Mouse (Mus musculus) embryonic facial prominence, embryonic 11.5 days (tissue): ENCODE measurements at regions not wholly inside any gene's neighbourhood (a gene's known extent, or its start where the extent isn't known, plus 50 kb on each side); places are given as distances from the start of the nearest gene placed in this dataset.

Experiments
- ATAC-seq: fragments of 200-750 bp; cut with Nextera tagmentation; replicated peaks from 2 replicates; pipeline ENCODE4 v1.8.0; 2017; ENCODE audit warnings: low read depth; ENCODE audit not compliant: insufficient number of reproducible peaks, low FRiP score, low TSS enrichment
- DNase-seq: peaks from one replicate; pipeline ENCODE4 v3.0.0-alpha.2; 2015; ENCODE audit warnings: low spot score
- H3K27ac ChIP-seq: fragments of 300-500 bp; sonication (generic); replicated peaks from 2 replicates; pipeline ENCODE4 v1.5.1; 2014; ENCODE audit warnings: mild to moderate bottlenecking, low read depth, low read length, control low read depth
- H3K27me3 ChIP-seq: fragments of 300-500 bp; sonication (generic); 2 replicates; pipeline ENCODE4 v1.6.1; 2014; ENCODE audit warnings: mild to moderate bottlenecking, low read length, moderate library complexity, mixed read lengths; ENCODE audit not compliant: control insufficient read depth, insufficient read depth
- H3K36me3 ChIP-seq: fragments of 300-500 bp; sonication (generic); replicated peaks from 2 replicates; pipeline ENCODE4 v1.6.1; 2014; ENCODE audit warnings: low read depth, mild to moderate bottlenecking, low read length, moderate library complexity, mixed read lengths; ENCODE audit not compliant: control insufficient read depth, insufficient read depth
- H3K4me1 ChIP-seq: fragments of 300-500 bp; sonication (generic); 2 replicates; pipeline ENCODE4 v1.6.1; 2014; ENCODE audit warnings: low read length, mixed read lengths; ENCODE audit not compliant: control insufficient read depth, insufficient read depth
- H3K4me2 ChIP-seq: fragments of 300-500 bp; sonication (generic); 2 replicates; pipeline ENCODE4 v1.6.1; 2014; ENCODE audit warnings: low read depth, mild to moderate bottlenecking, control low read depth, low read length, moderate library complexity
- H3K4me3 ChIP-seq: fragments of 300-500 bp; sonication (generic); 2 replicates; pipeline ENCODE4 v1.5.1; 2014; ENCODE audit warnings: low read depth, low read length, control low read depth
- H3K9ac ChIP-seq: fragments of 300-500 bp; sonication (generic); replicated peaks from 2 replicates; pipeline ENCODE4 v1.6.1; 2014; ENCODE audit warnings: mild to moderate bottlenecking, control low read depth, low read length
- H3K9me3 ChIP-seq: fragments of 300-500 bp; sonication (generic); replicated peaks from 2 replicates; pipeline ENCODE4 v1.6.1; 2016; ENCODE audit warnings: mild to moderate bottlenecking, low read length, inconsistent platforms, mixed read lengths; ENCODE audit not compliant: control insufficient read depth
- WGBS: fragments of 180-500 bp; shearing (Covaris S2); extraction: QIAGEN DNeasy Blood & Tissue Kit; methylation state at CpG from one replicate; pipeline ENCODE4 v1.1.7; 2014; 5-methylcytosine and 5-hydroxymethylcytosine counted together

DNA sequence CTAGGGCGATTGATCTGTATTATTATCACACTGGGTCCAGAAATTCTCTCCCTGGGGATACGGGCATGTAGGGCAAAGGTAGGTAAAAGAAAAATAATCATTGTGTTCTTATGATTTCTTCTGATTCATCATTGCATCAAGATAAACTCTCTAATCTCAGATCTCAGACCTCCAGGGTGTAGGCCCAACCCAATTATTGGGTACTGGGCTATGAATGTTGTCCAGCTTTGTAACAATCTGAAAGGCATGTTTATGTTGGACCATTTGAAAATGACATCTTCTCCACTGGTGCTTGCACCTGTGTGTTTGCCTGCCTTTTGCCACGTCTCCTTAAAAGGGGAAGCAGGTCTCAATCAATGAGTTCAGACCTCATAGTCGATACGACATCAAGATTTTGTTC, 95.4 kb upstream of the Egr2 start:
- DNase-seq (no peak), ATAC-seq (no peak)
- no peaks in the 10 kb centered on the region for H3K27me3 ChIP-seq
- no peak overlapping the region for H3K4me2 ChIP-seq
- 88% methylated on average over 5 of the region's 5 CpGs for WGBS
- H3K9me3 ChIP-seq: no peaks in the 10 kb centered on the region
- H3K27ac ChIP-seq: no peak overlapping the region
- H3K4me1 ChIP-seq: no peaks in the 10 kb centered on the region
- no peaks in the 10 kb centered on the region for H3K36me3 ChIP-seq
- no peak overlapping the region for H3K9ac ChIP-seq
- H3K4me3 ChIP-seq: no peak overlapping the region

DNA sequence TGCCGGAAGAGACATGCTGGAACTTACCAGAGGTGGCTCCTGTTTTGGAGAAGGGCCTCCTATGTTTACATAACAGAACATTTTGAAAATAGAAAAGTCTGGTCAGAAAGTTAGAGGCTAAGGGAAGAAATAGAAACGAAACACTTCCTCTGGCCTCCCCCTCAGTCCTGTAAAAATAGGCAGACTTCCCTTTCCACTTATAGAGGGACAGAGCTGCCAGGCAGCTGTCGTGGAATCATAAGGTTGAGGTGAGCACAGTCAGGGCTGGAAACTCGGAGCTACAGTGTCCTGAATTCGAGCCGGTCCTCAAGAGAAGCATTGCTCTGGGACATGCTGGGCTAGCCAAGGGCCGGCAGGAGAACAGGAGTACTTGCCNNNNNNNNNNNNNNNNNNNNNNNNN, 94.0 kb upstream of the Egr2 start:
- Histone ChIP-seq H3K4me1 (no peaks in the 10 kb centered on the region), H3K4me2 (no peak overlapping the region), H3K9ac (no peak overlapping the region), H3K4me3 (no peak overlapping the region), H3K27ac (no peak overlapping the region), H3K27me3 (no peaks in the 10 kb centered on the region), H3K36me3 (no peaks in the 10 kb centered on the region), H3K9me3 (no peaks in the 10 kb centered on the region)
- WGBS: 56% methylated on average over 7 of the region's 7 CpGs
- no peak for DNase-seq
- no peak for ATAC-seq

DNA sequence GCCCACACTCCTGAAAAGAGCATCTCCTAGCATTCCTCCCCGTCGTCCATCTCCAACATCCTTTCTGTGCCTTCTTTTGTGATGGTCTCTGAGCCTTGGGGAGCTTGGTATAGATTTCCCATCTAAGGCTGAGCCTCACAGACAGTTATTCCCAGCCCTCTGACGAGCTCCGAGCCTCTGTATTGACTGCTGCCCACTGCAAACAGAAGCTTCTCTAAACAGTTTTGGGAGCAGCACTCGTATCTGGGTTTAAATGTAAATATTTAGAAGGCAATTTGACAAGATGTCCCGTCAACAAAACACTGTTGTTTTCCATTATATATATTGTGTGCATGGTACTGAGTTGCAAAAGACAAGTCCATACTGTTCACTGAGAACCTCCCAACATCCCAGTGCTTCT, 86.4 kb upstream of the Egr2 start:
- no peak overlapping the region for H3K9ac ChIP-seq
- no peaks in the 10 kb centered on the region for H3K9me3 ChIP-seq

DNA sequence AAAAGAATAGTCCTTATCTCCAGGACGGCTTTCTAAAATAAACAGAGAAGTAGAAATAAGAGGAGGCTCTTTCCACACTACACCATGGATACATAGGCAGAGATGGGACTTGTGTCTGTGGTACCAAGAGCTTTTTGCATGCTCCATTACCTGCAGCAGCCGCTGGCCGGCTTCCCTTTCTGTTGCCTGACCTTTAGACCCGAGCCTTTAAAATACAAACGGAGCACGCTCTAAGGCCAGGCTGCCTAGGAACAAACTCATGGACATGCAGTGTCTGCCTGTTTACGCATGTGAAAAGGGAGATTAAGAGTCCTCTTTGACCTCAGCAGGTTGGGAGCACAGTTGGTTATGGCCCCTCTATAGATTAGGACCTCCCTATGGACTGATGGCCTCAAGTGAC, 81.1 kb upstream of the Egr2 start:
- WGBS: 51% methylated on average over 7 of the region's 7 CpGs
- Histone ChIP-seq H3K36me3 (no peaks in the 10 kb centered on the region), H3K9ac (no peak overlapping the region), H3K27me3 (no peaks in the 10 kb centered on the region), H3K4me2 (no peak overlapping the region), H3K9me3 (no peaks in the 10 kb centered on the region), H3K4me1 (no peaks in the 10 kb centered on the region), H3K27ac (no peak overlapping the region), H3K4me3 (no peak overlapping the region)
- ATAC-seq (no peak), DNase-seq (no peak)

More for the DNA sequence above, 86.4 kb upstream of the Egr2 start:
- no peak overlapping the region for H3K4me3 ChIP-seq
- ATAC-seq: no peak
- no peak overlapping the region for H3K4me2 ChIP-seq
- no peaks in the 10 kb centered on the region for H3K36me3 ChIP-seq
- DNase-seq: no peak
- 84% methylated on average over 6 of the region's 6 CpGs for WGBS
- no peaks in the 10 kb centered on the region for H3K27me3 ChIP-seq
- H3K27ac ChIP-seq: no peak overlapping the region
- H3K4me1 ChIP-seq: no peaks in the 10 kb centered on the region

DNA sequence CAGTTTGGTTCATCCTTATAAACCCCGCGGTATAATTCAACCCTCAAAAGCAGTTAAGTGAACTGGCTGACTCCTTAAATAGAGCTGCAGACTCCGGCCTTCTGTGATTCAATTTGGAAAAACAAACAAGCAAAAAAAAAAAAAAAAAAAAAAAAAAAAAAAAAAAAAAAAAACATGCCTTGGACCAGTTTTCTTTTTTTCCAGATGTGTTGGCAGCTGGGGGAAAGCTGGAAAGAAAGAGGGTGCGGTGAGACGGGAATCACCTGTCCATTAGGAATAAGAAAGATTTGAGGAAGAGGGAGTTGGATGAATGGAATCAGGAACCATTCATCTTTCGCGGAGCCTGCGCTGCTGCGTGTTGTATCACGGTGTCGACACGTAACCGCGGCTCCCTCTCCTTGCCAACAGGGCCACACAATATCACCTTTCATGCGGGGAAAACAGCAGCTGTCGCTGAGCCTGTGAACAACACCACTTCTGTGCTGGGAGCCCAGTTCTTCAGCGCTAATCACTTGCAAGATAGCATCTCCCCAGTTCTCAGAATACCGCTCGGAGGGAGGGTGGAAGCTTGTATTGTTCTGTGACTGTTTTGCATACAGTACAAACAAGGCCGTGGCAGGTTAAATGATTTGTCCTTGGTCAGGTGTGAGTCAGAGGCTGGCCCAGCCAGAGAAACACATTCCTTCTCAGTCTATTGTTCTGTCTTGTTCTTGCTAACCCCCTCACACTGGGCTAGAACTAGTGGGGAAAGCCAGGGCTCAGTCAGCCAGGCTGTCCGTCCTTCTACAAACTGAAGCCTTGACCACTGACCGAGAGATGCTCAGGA, 76.6 kb upstream of the Egr2 start:
- no peak overlapping the region for H3K9ac ChIP-seq
- no peaks in the 10 kb centered on the region for H3K4me1 ChIP-seq
- no peak overlapping the region for H3K27ac ChIP-seq
- 27% methylated on average over 22 of the region's 22 CpGs for WGBS
- H3K36me3 ChIP-seq: no peaks in the 10 kb centered on the region
- DNase-seq: peak; percentile 18
- no peak overlapping the region for H3K4me2 ChIP-seq
- no peaks in the 10 kb centered on the region for H3K9me3 ChIP-seq
- ATAC-seq: no peak
- H3K4me3 ChIP-seq: no peak overlapping the region
- no peaks in the 10 kb centered on the region for H3K27me3 ChIP-seq

DNA sequence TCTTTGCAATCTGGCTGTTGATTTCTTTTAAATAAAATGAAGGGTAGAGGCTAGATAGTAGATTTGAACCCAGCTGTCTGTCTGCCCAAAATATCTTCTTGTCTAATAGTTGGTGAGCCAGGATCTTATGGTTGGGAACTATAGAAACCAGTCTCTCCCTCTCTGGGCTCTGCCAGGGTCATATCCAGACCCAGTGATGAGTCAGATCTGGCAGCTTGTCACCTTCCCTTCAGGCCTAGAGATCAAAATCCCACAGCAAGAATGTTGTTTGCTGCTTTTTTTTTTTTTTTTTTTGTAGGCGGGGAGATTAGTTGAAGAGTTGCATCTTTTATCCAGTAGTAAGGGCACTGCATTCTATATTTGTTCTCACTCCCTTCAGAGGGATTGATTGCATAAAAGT, 74.0 kb upstream of the Egr2 start:
- DNase-seq: no peak
- Histone ChIP-seq H3K36me3 (no peaks in the 10 kb centered on the region), H3K27ac (no peak overlapping the region), H3K4me1 (no peaks in the 10 kb centered on the region), H3K27me3 (no peaks in the 10 kb centered on the region), H3K4me3 (no peak overlapping the region), H3K4me2 (no peak overlapping the region), H3K9ac (no peak overlapping the region), H3K9me3 (no peaks in the 10 kb centered on the region)
- WGBS: 83% methylated on average over 1 of the region's 1 CpGs
- ATAC-seq: no peak

DNA sequence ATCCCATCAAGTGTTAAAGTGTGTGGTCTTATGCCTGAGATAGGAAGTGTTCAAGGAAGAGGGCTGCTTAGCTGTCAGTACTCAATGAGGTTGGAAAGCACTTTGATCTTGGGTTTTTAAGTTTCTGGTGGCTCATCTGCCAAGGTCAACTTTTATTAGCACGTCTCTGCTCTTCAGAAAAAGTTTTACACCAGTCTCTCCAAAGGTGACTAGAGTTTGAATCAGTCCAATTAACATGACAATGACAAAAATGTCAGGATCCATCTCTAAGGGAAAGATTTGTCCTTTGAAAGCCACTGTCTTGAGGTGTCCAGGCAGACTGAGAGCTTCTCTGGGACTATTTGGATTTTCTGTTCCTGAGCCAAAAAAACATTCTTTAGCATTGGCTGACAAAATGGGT, 73.4 kb upstream of the Egr2 start:
- Histone ChIP-seq H3K27ac (no peak overlapping the region), H3K4me2 (no peak overlapping the region), H3K9me3 (no peaks in the 10 kb centered on the region)

DNA sequence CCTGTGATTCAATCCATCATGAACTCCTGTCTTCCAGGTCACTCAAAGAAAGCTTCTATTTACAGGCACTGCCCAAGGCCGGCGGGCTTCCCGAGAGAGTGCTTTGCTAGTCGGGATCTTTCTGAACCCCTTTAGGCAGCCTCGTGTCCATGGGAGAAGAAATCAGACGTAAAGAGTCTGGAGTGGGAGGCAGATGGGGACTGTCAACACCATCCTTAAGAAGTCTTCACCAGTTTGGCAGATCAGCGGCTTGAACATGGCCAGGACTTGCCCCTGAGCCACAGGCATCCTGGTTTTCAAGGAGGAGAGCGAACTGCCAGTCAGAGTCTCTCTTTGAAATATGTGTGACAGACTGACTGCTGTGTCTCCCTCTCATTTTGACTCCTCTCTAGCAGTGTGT, 66.6 kb upstream of the Egr2 start:
- Histone ChIP-seq H3K27me3 (no peaks in the 10 kb centered on the region), H3K4me1 (no peaks in the 10 kb centered on the region), H3K27ac (no peak overlapping the region), H3K9ac (no peak overlapping the region), H3K36me3 (no peaks in the 10 kb centered on the region), H3K4me2 (no peak overlapping the region), H3K9me3 (no peaks in the 10 kb centered on the region), H3K4me3 (no peak overlapping the region)
- no peak for DNase-seq
- ATAC-seq: no peak
- 41% methylated on average over 8 of the region's 8 CpGs for WGBS

More for the DNA sequence above, 73.4 kb upstream of the Egr2 start:
- Histone ChIP-seq H3K27me3 (no peaks in the 10 kb centered on the region), H3K9ac (no peak overlapping the region), H3K4me1 (no peaks in the 10 kb centered on the region), H3K36me3 (no peaks in the 10 kb centered on the region), H3K4me3 (no peak overlapping the region)
- ATAC-seq (no peak), DNase-seq (no peak)
- WGBS: 42% methylated on average over 1 of the region's 1 CpGs
